Mouse (Mus musculus): ENCODE data around the gene Washc4.

The Washc4 gene

GRCm38 (mm10) chr10:83634461-83634860 is 90.9 kb downstream of the Washc4 start:
- DNase-seq (ENCODE audit: low read depth, low spot score): peak; percentile 44

DNA sequence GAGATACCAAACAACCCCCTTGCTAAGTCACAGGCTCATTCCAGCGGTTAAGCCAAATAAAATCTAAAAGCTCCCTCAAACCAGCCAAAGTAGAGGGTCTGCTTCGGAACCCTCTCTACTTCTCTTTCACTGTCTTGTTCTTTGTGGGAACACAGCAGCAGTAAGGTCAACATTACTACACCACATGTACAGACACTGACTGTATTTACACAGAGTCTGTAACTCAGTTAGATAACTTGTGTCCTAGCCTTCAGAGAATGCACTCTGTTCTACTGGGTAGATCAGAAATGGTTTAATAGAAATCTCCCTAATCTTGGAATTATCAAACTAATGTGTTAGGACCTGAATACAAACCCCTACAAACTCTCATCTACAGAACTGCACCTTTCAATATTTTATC is 92.6 kb downstream of the Washc4 start:
- DNase-seq (ENCODE audit: low read depth, low spot score): no peak

DNA sequence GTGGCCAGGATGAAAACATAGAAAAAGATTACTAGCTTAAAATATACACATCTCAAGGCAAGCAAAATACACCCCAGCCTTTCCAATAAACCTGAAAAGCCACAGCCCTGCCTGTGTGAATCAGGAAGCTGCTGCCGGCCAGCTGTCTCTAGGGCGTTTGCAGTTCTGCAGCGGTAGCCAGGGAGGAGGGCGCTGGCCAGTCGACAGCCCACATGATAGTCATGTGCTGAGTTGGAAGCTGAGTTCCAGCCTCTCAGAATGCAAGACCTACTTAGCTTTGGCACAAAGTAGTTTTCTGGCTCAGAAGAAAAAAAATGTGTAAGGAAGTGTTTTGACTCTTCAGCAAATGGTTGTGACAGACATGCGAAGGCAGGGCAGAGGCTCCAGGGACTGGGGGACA is 93.7 kb downstream of the Washc4 start:
- DNase-seq (ENCODE audit: low read depth, low spot score): no peak

DNA sequence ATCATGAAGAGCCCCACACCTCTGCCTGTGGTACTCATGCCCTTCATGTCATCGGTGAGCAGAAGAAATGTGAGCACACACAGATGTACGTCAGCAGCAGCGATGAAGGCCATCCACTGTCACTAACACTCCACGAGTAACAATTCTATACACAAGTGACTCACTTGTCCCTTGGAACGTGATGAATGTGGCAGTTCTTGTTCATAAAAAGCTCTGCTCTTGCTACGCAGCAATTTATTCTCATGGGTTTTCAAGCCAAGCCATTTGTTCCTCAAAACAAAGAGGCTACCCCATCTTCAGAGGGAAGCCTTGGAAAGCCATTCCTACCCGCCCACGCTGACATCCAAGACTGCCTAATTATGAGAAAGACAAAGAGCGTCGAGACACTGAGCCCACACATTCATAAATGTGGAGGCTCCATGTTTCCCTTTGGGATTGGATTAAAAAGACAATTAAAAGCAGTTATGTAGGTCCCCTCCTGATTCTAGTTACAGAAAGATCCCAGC is 96.4 kb downstream of the Washc4 start:
- DNase-seq (ENCODE audit: low read depth, low spot score): no peak

GRCm38 (mm10) chr10:83641641-83642040 is 98.1 kb downstream of the Washc4 start:
- no peak for DNase-seq (ENCODE audit: low read depth, low spot score)

DNA sequence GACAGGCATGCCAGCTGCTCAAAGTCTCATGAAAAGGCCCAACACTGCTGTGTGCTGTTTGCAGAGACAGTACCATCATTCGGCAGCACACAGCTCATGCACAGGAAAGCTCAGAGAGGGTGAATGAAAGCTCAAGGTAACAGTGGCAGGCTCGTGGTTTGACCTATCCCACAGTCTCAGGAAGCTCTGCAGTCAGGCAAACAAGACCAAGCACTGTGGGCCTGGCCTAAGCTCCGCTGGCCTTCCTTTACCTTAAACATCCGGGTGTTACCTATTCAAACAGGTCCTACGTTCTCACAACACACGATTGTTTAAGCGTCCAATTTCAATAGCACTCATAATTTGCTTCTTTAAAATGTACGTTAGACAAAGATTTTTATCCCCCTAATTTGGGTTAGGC is 100.6 kb downstream of the Washc4 start:
- no peak for DNase-seq (ENCODE audit: low read depth, low spot score)

DNA sequence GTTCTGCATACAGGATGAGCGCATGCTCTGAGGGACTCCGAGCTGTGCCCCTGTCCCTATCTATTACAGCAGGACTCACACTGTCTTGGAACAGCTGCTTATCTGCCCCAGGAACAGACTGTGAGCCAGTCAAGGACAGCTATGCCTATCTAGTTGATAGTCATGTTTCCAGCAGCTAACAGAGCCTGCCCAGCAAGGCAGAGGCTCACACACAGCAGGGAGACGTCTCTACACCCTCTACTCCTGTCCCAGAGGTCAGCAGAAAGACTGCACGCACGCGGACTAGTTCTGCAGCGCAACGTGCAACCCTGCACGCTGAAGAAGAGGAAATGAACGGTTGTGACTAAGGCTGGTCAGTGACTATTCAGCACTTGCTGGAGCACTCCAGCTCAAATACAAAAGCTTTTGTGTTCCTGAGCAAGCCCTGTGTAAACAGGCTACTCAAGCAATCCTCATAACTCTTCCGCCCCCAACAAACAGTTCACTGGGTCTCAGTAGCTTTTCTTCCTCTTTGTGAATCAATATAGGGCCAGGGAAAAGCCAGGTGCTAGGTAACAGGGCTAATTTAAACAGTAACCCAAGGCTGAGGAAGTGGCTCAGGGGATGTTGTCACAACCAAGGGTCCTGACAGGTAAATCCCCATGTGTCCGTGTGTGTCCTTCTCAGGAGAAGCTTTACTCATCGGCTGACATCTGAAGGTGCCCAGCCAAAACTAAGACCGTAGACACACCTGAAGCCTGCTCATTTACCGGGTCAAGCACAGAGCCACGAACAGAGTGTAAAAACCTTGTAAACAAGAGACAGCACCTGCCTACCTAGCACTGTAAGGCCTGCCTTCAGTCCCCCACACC is 101.5 kb downstream of the Washc4 start:
- peak; percentile 26 for DNase-seq (ENCODE audit: low read depth, low spot score)

- DNase-seq (ENCODE audit: low read depth, low spot score): no peak
These were observed 102.1 kb downstream of the Washc4 start for GRCm38 (mm10) chr10:83645716-83645990.
